Mouse (Mus musculus) heart, postnatal 36 days (tissue): Measurements from ENCODE around the gene E330017A01Rik. TPM values are rescaled to one million over a fixed set of nuclear protein-coding genes. Genes with fewer than 3 reads are reported as not detected.
"Not testable (repeated sequence)": the region's sequence is repeated elsewhere in the genome, so short reads cannot be mapped to it uniquely, and the experiment has no call there.

Experiments
- DNase-seq, 2 experiments: peaks; one replicate each; pipeline ENCODE4 v3.0.0; 2021 to 2022
- intact Hi-C: fragments of 180-260 bp; cut with DNase I; formaldehyde crosslinking; loops from one replicate; pipeline ENCODE4 v1.15.1; 2025
- total RNA-seq, 2 experiments: library from RNA; stranded (reverse); gene quantifications; 2 replicates each; pipeline ENCODE4 v1.2.3; 2021

Gene E330017A01Rik
- total RNA-seq: not detected

- DNase-seq: no peak
- intact Hi-C loops: no loop called here
These were observed at the start of gene E330017A01Rik for GRCm38 (mm10) chr16:58638689-58639175. TSS of gene E330017A01Rik (minus strand) at chr16:58638739.

- intact Hi-C loops: no loop called here
- DNase-seq: peak in 1 of 2 experiments; percentile 14
These were observed 47.3 kb upstream of the E330017A01Rik start for GRCm38 (mm10) chr16:58685548-58686537.

- intact Hi-C loops: no loop called here
- DNase-seq: no peak
These were observed 46.0 kb upstream of the E330017A01Rik start for GRCm38 (mm10) chr16:58684537-58684936.

- no peak for DNase-seq
- intact Hi-C loops: no loop called here
These were observed 45.4 kb upstream of the E330017A01Rik start for GRCm38 (mm10) chr16:58683911-58684310.

GRCm38 (mm10) chr16:58682870-58683269 lies 44.3 kb upstream of the E330017A01Rik start:
- no peak for DNase-seq
- intact Hi-C loops: no loop called here

GRCm38 (mm10) chr16:58682046-58682445 lies 43.5 kb upstream of the E330017A01Rik start:
- intact Hi-C loops: no loop called here
- no peak for DNase-seq

- DNase-seq: no peak
- intact Hi-C loops: no loop called here
These were observed 40.1 kb upstream of the E330017A01Rik start for GRCm38 (mm10) chr16:58678660-58679059.

GRCm38 (mm10) chr16:58677491-58677890 lies 39.0 kb upstream of the E330017A01Rik start:
- intact Hi-C loops: no loop called here

GRCm38 (mm10) chr16:58676633-58677032 lies 38.1 kb upstream of the E330017A01Rik start:
- DNase-seq: no peak
- intact Hi-C loops: no loop called here

More at GRCm38 (mm10) chr16:58677491-58677890, 39.0 kb upstream of the E330017A01Rik start:
- no peak for DNase-seq

GRCm38 (mm10) chr16:58676156-58676555 lies 37.6 kb upstream of the E330017A01Rik start:
- no peak for DNase-seq
- intact Hi-C loops: no loop called here

GRCm38 (mm10) chr16:58675256-58675655 lies 36.7 kb upstream of the E330017A01Rik start:
- no peak for DNase-seq
- intact Hi-C loops: no loop called here

- DNase-seq: no peak
- intact Hi-C loops: loop anchor here (5.0 kb wide), 2 partner anchors 78 to 152 kb away; partner anchors contain the start of gene St3gal6
These were observed 35.4 kb upstream of the E330017A01Rik start for GRCm38 (mm10) chr16:58673811-58674410.

GRCm38 (mm10) chr16:58672396-58672795 lies 33.9 kb upstream of the E330017A01Rik start:
- DNase-seq: no peak
- intact Hi-C loops: loop anchor here (5.0 kb wide), 2 partner anchors 80 to 150 kb away; partner anchors contain the start of gene St3gal6

- no peak for DNase-seq
- intact Hi-C loops: loop anchor here (5.0 kb wide), 2 partner anchors 81 to 149 kb away; partner anchors contain the start of gene St3gal6
These were observed 32.9 kb upstream of the E330017A01Rik start for GRCm38 (mm10) chr16:58671212-58671985.

GRCm38 (mm10) chr16:58670643-58671042 lies 32.1 kb upstream of the E330017A01Rik start:
- intact Hi-C loops: loop anchor here (1.0 to 5.0 kb wide), 3 partner anchors 58 to 148 kb away; partner anchors contain the start of gene St3gal6
- no peak for DNase-seq

GRCm38 (mm10) chr16:58669917-58670630 lies 31.5 kb upstream of the E330017A01Rik start, which contains the start of gene Cpox:
TSS of gene Cpox (plus strand) at chr16:58670292.
- intact Hi-C loops: loop anchor here (1.0 to 10.0 kb wide), 5 partner anchors 58 to 1035 kb away; partner anchors contain the start of gene St3gal6
- DNase-seq: peak; percentile 77 to 88

GRCm38 (mm10) chr16:58669264-58669663 lies 30.7 kb upstream of the E330017A01Rik start:
- DNase-seq: peak in 1 of 2 experiments; percentile 36
- intact Hi-C loops: loop anchor here (5.0 to 10.0 kb wide), 2 partner anchors 217 to 1034 kb away; no protein-coding TSS in a partner anchor

GRCm38 (mm10) chr16:58668586-58668985 lies 30.0 kb upstream of the E330017A01Rik start:
- intact Hi-C loops: loop anchor here (5.0 to 10.0 kb wide), 2 partner anchors 216 to 1034 kb away; no protein-coding TSS in a partner anchor
- no peak for DNase-seq

GRCm38 (mm10) chr16:58666681-58667080 lies 28.1 kb upstream of the E330017A01Rik start:
- intact Hi-C loops: loop anchor here (5.0 to 10.0 kb wide), 2 partner anchors 214 to 1032 kb away; no protein-coding TSS in a partner anchor
- DNase-seq: not testable (repeated sequence)
